Mouse (Mus musculus): Measurements from ENCODE around the gene Rhog. TPM values are rescaled to one million over a fixed set of nuclear protein-coding genes. Genes with fewer than 3 reads are reported as not detected.

Rhog gene
- 100 to 1,000 TPM; 395 to 404 TPM for total RNA-seq (2023)

DNA sequence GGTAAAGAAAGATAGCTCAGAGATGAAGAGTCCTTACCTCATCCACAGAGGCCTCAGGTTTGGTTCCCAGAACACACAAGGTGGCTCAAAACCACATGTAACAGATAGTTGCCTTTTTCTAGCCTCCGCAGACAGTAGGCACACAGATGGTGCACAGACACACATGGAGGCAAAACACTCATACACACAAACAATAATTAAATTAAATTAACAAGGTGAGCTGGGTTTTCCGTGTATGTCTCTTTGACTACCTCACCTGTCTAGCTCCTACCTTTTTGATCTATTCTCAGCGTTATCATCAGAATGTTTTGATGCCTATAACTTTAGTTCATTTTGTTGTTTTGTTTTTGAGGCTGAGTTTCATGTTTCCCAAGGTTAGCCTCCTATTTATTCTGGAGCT, at the start of gene Rhog:
Gene Rhog, minus strand, starts transcription at position 101 of the 400 bp plus-strand sequence.

DNA sequence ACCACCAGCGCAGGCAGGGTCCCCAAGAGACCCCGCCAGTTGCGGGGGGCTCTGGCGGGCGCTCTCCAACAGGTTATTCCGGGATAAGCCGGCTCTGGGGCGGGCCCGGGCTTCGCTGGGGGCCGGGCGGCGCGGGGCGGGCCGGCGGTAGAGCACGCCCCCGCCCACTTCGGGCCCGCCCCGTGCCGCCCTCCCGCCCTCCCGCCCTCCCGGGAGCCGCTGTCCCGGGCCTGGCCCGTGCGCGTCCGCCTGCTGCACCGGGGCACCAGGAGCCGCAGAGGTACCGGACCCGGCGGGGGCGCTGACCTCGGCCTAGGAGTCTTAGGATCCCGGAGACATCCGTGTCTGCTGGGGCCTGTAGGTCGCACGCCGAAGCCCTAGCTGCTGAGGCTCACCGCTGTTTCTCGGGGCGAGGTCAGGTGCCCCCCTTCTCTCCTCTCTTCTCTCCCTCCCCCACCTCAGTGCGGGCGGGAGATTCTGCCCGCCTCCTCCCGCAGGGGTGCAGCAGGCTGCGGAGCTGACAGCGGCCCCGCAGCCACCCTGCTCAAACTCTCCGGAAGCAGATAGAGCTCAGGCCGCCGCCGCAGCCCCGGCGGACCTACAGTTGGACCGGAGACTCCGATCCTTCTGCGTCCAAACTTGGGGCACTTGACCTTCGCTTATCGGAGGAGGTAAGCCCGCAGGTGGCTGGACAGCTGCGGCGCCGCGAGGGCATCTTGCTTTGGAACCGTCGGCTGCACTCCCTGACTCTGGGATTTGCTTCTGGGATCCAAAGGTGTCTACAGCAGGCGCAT, 11.9 kb upstream of the Rhog start, which contains the start of gene Stim1:
Gene Stim1, plus strand, starts transcription at position 206 of the 794 bp plus-strand sequence.

DNA sequence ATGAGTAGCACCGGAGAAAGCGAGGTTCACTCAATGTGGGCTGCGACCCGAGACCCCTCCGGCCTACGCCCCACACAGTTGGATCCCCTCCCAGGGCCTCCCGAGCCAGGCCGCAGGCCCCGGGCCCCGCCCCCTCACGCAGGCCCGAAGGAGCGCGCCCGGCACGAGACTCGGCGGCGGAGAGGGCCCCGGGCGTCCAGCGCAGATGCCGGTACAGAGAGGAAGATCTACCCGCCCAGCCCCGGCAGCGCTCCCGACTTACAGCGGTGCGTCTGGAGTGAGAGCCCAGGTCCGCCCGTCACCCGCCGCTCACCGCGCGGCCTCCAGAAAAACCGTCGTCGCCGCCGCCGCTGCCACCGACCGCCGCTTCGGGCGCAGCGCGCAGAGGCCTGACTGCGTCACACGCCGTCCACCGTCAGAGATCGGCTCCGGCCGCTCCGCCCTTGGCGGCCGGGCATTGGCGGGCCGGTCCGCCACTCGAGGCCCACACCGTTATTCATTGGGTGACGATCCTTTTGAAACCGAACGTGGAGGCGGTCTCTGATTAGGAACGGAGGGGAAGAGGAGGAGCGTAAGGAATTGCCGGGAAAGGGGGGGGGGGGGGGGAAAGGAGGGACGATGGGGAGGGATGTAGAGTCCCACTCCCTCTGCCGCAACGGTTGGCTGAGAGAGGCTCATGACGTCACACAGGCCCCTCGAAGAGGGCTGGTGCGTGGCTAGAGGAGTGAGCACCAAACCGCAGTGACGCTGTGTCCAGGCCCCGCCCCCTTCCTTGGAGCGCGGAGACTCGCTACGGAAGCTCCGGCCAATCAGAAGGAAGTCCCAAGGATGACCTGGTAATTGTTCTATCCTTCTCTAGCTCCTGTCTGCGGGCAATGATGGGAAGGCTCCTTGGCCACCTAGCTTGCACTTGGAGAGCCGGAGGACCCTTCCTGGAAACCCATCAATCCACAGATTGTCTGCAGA, 45.8 kb downstream of the Rhog start, which contains the start of the genes Nup98 and Pgap2:
Gene Nup98, minus strand, starts transcription at position 421 of the 966 bp plus-strand sequence.
Gene Pgap2, plus strand, starts transcription at position 453 of the 966 bp plus-strand sequence.

Other genes starting within 250 kb of the Rhog start
- 10 to 100 TPM; 26.8 to 30.1 TPM for gene Il18bp, start 237.4 kb downstream of the Rhog start, total RNA-seq (2023)
- gene Rnf121, start 190.6 kb downstream of the Rhog start, total RNA-seq (2023), result 10 to 100 TPM; 13.5 to 16.0 TPM
- gene Xndc1, start 190.5 kb downstream of the Rhog start, total RNA-seq (2023), result 10 to 100 TPM; 14.3 to 14.4 TPM
- gene Xntrpc, start 190.3 kb downstream of the Rhog start, total RNA-seq (2023), result 1 to 10 TPM; 1.4 to 2.0 TPM
- gene Trpc2, start 172.9 kb downstream of the Rhog start, total RNA-seq (2023), result not detected
- gene Art1, start 154.3 kb downstream of the Rhog start, total RNA-seq (2023), result not detected
- gene Art5, start 146.6 kb downstream of the Rhog start, total RNA-seq (2023), result not detected
- not detected for gene Chrna10, start 139.2 kb downstream of the Rhog start, total RNA-seq (2023)
- 10 to 100 TPM; 57.0 to 58.7 TPM for gene Nup98, start 45.9 kb downstream of the Rhog start, total RNA-seq (2023)
- 10 to 100 TPM; 35.9 to 37.9 TPM for gene Pgap2, start 45.8 kb downstream of the Rhog start, total RNA-seq (2023)
- 10 to 100 TPM; 80.6 to 83.1 TPM for gene Stim1, start 11.8 kb upstream of the Rhog start, total RNA-seq (2023)
- gene Rrm1, start 185.6 kb upstream of the Rhog start, total RNA-seq (2023), result 100 to 1,000 TPM in 1 of 2 experiments, 10 to 100 TPM in 1; 97.4 to 110 TPM
- not detected for gene Olfr543, start 225.6 kb upstream of the Rhog start, total RNA-seq (2023)
- gene Olfr544, start 232.3 kb upstream of the Rhog start, total RNA-seq (2023), result not detected
- not detected for gene Olfr545, start 243.5 kb upstream of the Rhog start, total RNA-seq (2023)